Mouse (Mus musculus) liver, adult (tissue): Measurements from ENCODE around the gene Hist1h4b.
"Not testable (repeated sequence)": the region's sequence is repeated elsewhere in the genome, so short reads cannot be mapped to it uniquely, and the experiment has no call there.

Experiments used
- GATA4 ChIP-seq: IDR thresholded peaks from 2 replicates; pipeline ENCODE4 v1.6.1; 2014; ENCODE audit warnings: mild to moderate bottlenecking, low read length; ENCODE audit not compliant: insufficient replicate concordance

The Hist1h4b gene

GRCm38 (mm10) chr13:23738041-23738440, 18.8 kb upstream of the Hist1h4b start:
- no peak for TF ChIP-seq GATA4

GRCm38 (mm10) chr13:23738677-23739068, 18.1 kb upstream of the Hist1h4b start, which contains the start of gene Hist1h1c:
Hist1h1c (plus strand) TSS chr13:23738808.
- TF ChIP-seq GATA4, result no peak

GRCm38 (mm10) chr13:23739069-23739921, 17.5 kb upstream of the Hist1h4b start:
- no peak for TF ChIP-seq GATA4

GRCm38 (mm10) chr13:23739922-23740252, 16.9 kb upstream of the Hist1h4b start:
- TF ChIP-seq GATA4, result no peak

GRCm38 (mm10) chr13:23740256-23740840, 16.5 kb upstream of the Hist1h4b start:
- no peak for TF ChIP-seq GATA4

GRCm38 (mm10) chr13:23740910-23741309, 15.9 kb upstream of the Hist1h4b start:
- TF ChIP-seq GATA4, result no peak

- TF ChIP-seq GATA4, result no peak
Observed at GRCm38 (mm10) chr13:23742007-23742406, 14.8 kb upstream of the Hist1h4b start.

- TF ChIP-seq GATA4, result no peak
Observed at GRCm38 (mm10) chr13:23743215-23743614, 13.6 kb upstream of the Hist1h4b start.

- TF ChIP-seq GATA4, result no peak
Observed at GRCm38 (mm10) chr13:23743963-23744362, 12.8 kb upstream of the Hist1h4b start.

GRCm38 (mm10) chr13:23744421-23745380, 12.1 kb upstream of the Hist1h4b start:
- TF ChIP-seq GATA4, result no peak

GRCm38 (mm10) chr13:23745381-23746161, 11.2 kb upstream of the Hist1h4b start, which contains the start of gene Hist1h3c:
Hist1h3c (minus strand) TSS chr13:23745602.
- no peak for TF ChIP-seq GATA4

- TF ChIP-seq GATA4, result not testable (repeated sequence)
Observed at GRCm38 (mm10) chr13:23746201-23747080, 10.4 kb upstream of the Hist1h4b start, which contains the start of gene Hist1h2bb. Hist1h2bb (plus strand) TSS chr13:23746734.

- no peak for TF ChIP-seq GATA4
Observed at GRCm38 (mm10) chr13:23747081-23747891, 9.5 kb upstream of the Hist1h4b start.

- no peak for TF ChIP-seq GATA4
Observed at GRCm38 (mm10) chr13:23747892-23748288, 8.9 kb upstream of the Hist1h4b start.
